Mouse (Mus musculus): ENCODE data around the gene Zfp874a. TPM values are rescaled to one million over a fixed set of nuclear protein-coding genes. Genes with fewer than 3 reads are reported as not detected.
"Not testable (repeated sequence)": the region's sequence is repeated elsewhere in the genome, so short reads cannot be mapped to it uniquely, and the experiment has no call there.

Zfp874a gene
- 6.0 and 7.0 TPM in 2 replicates for polyA plus RNA-seq (2015; fragmentation: Nextera tagmentation; extraction: Ambion mirVana)

GRCm38 (mm10) chr13:67451172-67452020 lies at the start of gene Zfp874a:
TSS of gene Zfp874a (minus strand) at chr13:67451624.
- peaks cover 11% of the 10 kb centered on the region for H3K36me3 ChIP-seq (replicated peaks)
- peak within 1 kb of the TSS; percentile 69 for H3K27ac ChIP-seq (replicated peaks)
- no peaks in the 10 kb centered on the region for H3K9me3 ChIP-seq (replicated peaks)
- peak within 1 kb of the TSS; percentile 80 for H3K4me2 ChIP-seq
- WGBS (ENCODE audit: insufficient replicate concordance) = under 1% methylated on average over 20 of the region's 20 CpGs
- H3K27me3 ChIP-seq = no peaks in the 10 kb centered on the region
- H3K4me1 ChIP-seq (replicated peaks) = peaks cover 10% of the 10 kb centered on the region
- H3K4me3 ChIP-seq (replicated peaks) = peak within 1 kb of the TSS; percentile 69
- peak within 1 kb of the TSS; percentile 65 for H3K9ac ChIP-seq
- peak; percentile 94 for ATAC-seq (ENCODE audit: insufficient read depth)

- WGBS (ENCODE audit: insufficient replicate concordance) = 60% methylated on average over 1 of the region's 1 CpGs
- no peak for ATAC-seq (ENCODE audit: insufficient read depth)
- H3K4me3 ChIP-seq (replicated peaks) = 0 out of 2 replicates have a peak overlapping the region, but pooled peaks have one; percentile 66
These were observed 49.5 kb upstream of the Zfp874a start for GRCm38 (mm10) chr13:67500908-67501307.

GRCm38 (mm10) chr13:67500084-67500719 lies 48.8 kb upstream of the Zfp874a start, which contains the start of gene Zfp58:
TSS of gene Zfp58 (minus strand) at chr13:67500555.
- H3K27ac ChIP-seq (replicated peaks) = no peak within 1 kb of the TSS; the same call in 1 of the 2 replicates

More at GRCm38 (mm10) chr13:67500908-67501307, 49.5 kb upstream of the Zfp874a start:
- Histone ChIP-seq H3K4me1 (replicated peaks) (peaks cover 11% of the 10 kb centered on the region), H3K9ac (no peak overlapping the region), H3K4me2 (no peak overlapping the region), H3K9me3 (replicated peaks) (no peaks in the 10 kb centered on the region), H3K27me3 (no peaks in the 10 kb centered on the region), H3K27ac (replicated peaks) (no peak overlapping the region), H3K36me3 (replicated peaks) (no peaks in the 10 kb centered on the region)

GRCm38 (mm10) chr13:67495631-67496030 lies 44.2 kb upstream of the Zfp874a start:
- Histone ChIP-seq H3K27ac (replicated peaks) (no peak overlapping the region), H3K27me3 (no peaks in the 10 kb centered on the region), H3K4me2 (no peak overlapping the region), H3K4me1 (replicated peaks) (peaks cover 11% of the 10 kb centered on the region), H3K9me3 (replicated peaks) (peaks cover 5% of the 10 kb centered on the region; the same call in 1 of the 2 replicates), H3K36me3 (replicated peaks) (peaks cover 32% of the 10 kb centered on the region), H3K4me3 (replicated peaks) (no peak overlapping the region), H3K9ac (no peak overlapping the region)
- WGBS (ENCODE audit: insufficient replicate concordance) = 57% methylated on average over 1 of the region's 1 CpGs
- ATAC-seq (ENCODE audit: insufficient read depth) = no peak

More at GRCm38 (mm10) chr13:67500084-67500719, 48.8 kb upstream of the Zfp874a start, which contains the start of gene Zfp58:
- Histone ChIP-seq H3K4me1 (replicated peaks) (peaks cover 11% of the 10 kb centered on the region), H3K27me3 (no peaks in the 10 kb centered on the region), H3K9me3 (replicated peaks) (no peaks in the 10 kb centered on the region), H3K9ac (peak within 1 kb of the TSS; percentile 62), H3K4me2 (peak within 1 kb of the TSS; percentile 71), H3K4me3 (replicated peaks) (peak within 1 kb of the TSS; percentile 66), H3K36me3 (replicated peaks) (peaks cover under 1% of the 10 kb centered on the region; the same call in 1 of the 2 replicates)
- whole genome bisulfite sequencing (ENCODE audit: insufficient replicate concordance) = under 1% methylated on average over 22 of the region's 22 CpGs
- peak; percentile 85 for ATAC-seq (ENCODE audit: insufficient read depth)

GRCm38 (mm10) chr13:67484424-67484811 lies 33.0 kb upstream of the Zfp874a start:
- H3K9ac ChIP-seq = peak overlapping the region; percentile 30; the same call in 1 of the 2 replicates
- H3K4me2 ChIP-seq = peak overlapping the region; percentile 78
- no peaks in the 10 kb centered on the region for H3K9me3 ChIP-seq (replicated peaks)
- peaks cover 20% of the 10 kb centered on the region for H3K4me1 ChIP-seq (replicated peaks)
- WGBS (ENCODE audit: insufficient replicate concordance) = 22% methylated on average over 8 of the region's 8 CpGs
- peak overlapping the region; percentile 88 for H3K27ac ChIP-seq (replicated peaks)
- peaks cover 8% of the 10 kb centered on the region; the same call in 1 of the 2 replicates for H3K36me3 ChIP-seq (replicated peaks)
- no peaks in the 10 kb centered on the region for H3K27me3 ChIP-seq
- peak overlapping the region; percentile 73 for H3K4me3 ChIP-seq (replicated peaks)
- no peak for ATAC-seq (ENCODE audit: insufficient read depth)

GRCm38 (mm10) chr13:67483625-67484423 lies 32.4 kb upstream of the Zfp874a start, which contains the start of gene Zfp874b:
TSS of gene Zfp874b (minus strand) at chr13:67484258.
- 3% methylated on average over 20 of the region's 20 CpGs for WGBS (ENCODE audit: insufficient replicate concordance)
- H3K36me3 ChIP-seq (replicated peaks) = peaks cover 8% of the 10 kb centered on the region; the same call in 1 of the 2 replicates
- peaks cover 20% of the 10 kb centered on the region for H3K4me1 ChIP-seq (replicated peaks)
- H3K9ac ChIP-seq = peak within 1 kb of the TSS; percentile 75
- peak; percentile 93 for ATAC-seq (ENCODE audit: insufficient read depth)
- H3K4me3 ChIP-seq (replicated peaks) = peak within 1 kb of the TSS; percentile 73
- H3K4me2 ChIP-seq = peak within 1 kb of the TSS; percentile 78
- no peaks in the 10 kb centered on the region for H3K27me3 ChIP-seq
- peak within 1 kb of the TSS; percentile 88 for H3K27ac ChIP-seq (replicated peaks)
- H3K9me3 ChIP-seq (replicated peaks) = no peaks in the 10 kb centered on the region

GRCm38 (mm10) chr13:67481528-67481927 lies 30.1 kb upstream of the Zfp874a start:
- 52% methylated on average over 4 of the region's 4 CpGs for WGBS (ENCODE audit: insufficient replicate concordance)
- H3K9me3 ChIP-seq (replicated peaks) = no peaks in the 10 kb centered on the region
- no peak overlapping the region for H3K27ac ChIP-seq (replicated peaks)
- ATAC-seq (ENCODE audit: insufficient read depth) = no peak
- H3K4me3 ChIP-seq (replicated peaks) = no peak overlapping the region
- no peak overlapping the region for H3K4me2 ChIP-seq
- no peaks in the 10 kb centered on the region for H3K27me3 ChIP-seq
- H3K36me3 ChIP-seq (replicated peaks) = peaks cover 14% of the 10 kb centered on the region
- no peak overlapping the region for H3K9ac ChIP-seq
- peaks cover 20% of the 10 kb centered on the region for H3K4me1 ChIP-seq (replicated peaks)

GRCm38 (mm10) chr13:67469274-67469673 lies 17.9 kb upstream of the Zfp874a start:
- WGBS (ENCODE audit: insufficient replicate concordance) = 49% methylated on average over 3 of the region's 3 CpGs
- Histone ChIP-seq H3K27ac (replicated peaks) (no peak overlapping the region), H3K4me3 (replicated peaks) (no peak overlapping the region), H3K27me3 (no peaks in the 10 kb centered on the region), H3K36me3 (replicated peaks) (peaks cover 28% of the 10 kb centered on the region), H3K9me3 (replicated peaks) (no peaks in the 10 kb centered on the region), H3K9ac (no peak overlapping the region), H3K4me1 (replicated peaks) (no peaks in the 10 kb centered on the region), H3K4me2 (no peak overlapping the region)
- ATAC-seq (ENCODE audit: insufficient read depth) = no peak

GRCm38 (mm10) chr13:67463506-67464185 lies 12.2 kb upstream of the Zfp874a start:
- H3K9me3 ChIP-seq (replicated peaks); H3K4me2 ChIP-seq; H3K36me3 ChIP-seq (replicated peaks); H3K4me1 ChIP-seq (replicated peaks); H3K27me3 ChIP-seq; H3K4me3 ChIP-seq (replicated peaks); ATAC-seq (ENCODE audit: insufficient read depth); H3K27ac ChIP-seq (replicated peaks); H3K9ac ChIP-seq: not testable (repeated sequence)
- 19% methylated on average over 3 of the region's 5 CpGs for WGBS (ENCODE audit: insufficient replicate concordance)

GRCm38 (mm10) chr13:67452021-67452309 lies 541 bp upstream of the Zfp874a start:
- Histone ChIP-seq H3K27me3 (no peaks in the 10 kb centered on the region), H3K4me3 (replicated peaks) (peak overlapping the region; percentile 69), H3K36me3 (replicated peaks) (peaks cover 5% of the 10 kb centered on the region; the same call in 1 of the 2 replicates), H3K9me3 (replicated peaks) (no peaks in the 10 kb centered on the region), H3K27ac (replicated peaks) (no peak overlapping the region; the same call in 1 of the 2 replicates), H3K4me1 (replicated peaks) (peaks cover 10% of the 10 kb centered on the region), H3K9ac (peak overlapping the region; percentile 65), H3K4me2 (peak overlapping the region; percentile 80)
- ATAC-seq (ENCODE audit: insufficient read depth) = no peak
- 13% methylated on average over 3 of the region's 3 CpGs for WGBS (ENCODE audit: insufficient replicate concordance)
